Comparison of ENCODE assay signal across 10 mouse cellular contexts in genomic region chr4:133700905-133701368, GRCm38 (mm10). TPM values are rescaled to one million over a fixed set of nuclear protein-coding genes. Genes with fewer than 3 reads are reported as not detected.
DNase-seq lines count a peak whose midpoint lies in the region; ATAC-seq and TF ChIP-seq lines count a peak whose summit lies in the region.
"Had no signal": no experiment of that assay in that cellular context is flagged by ENCODE, and none has a peak within 500 bp of the region (broad histone marks: within the 10 kb centered on the region; RNA-seq: fewer than 3 reads in every experiment).

No protein-coding gene starts in this region.

- H3K79me2 ChIP-seq in myocyte (ENCODE audit: control insufficient read depth, insufficient read depth), result peaks cover 59% of the 10 kb centered on the region

- DNase-seq in hindbrain, postnatal 0 days (ENCODE audit: low spot score), result peak; percentile 40
- DNase-seq in hindbrain, embryonic 11.5 days (ENCODE audit: low spot score), result no peak
- DNase-seq in cerebellum, adult 8-10 months, result peak; percentile 42
- DNase-seq in heart, adult 9 months (ENCODE audit: low spot score in 2 of 2), result peak; percentile 88 to 89
- peak; percentile 48 for DNase-seq in layer of hippocampus, adult 9-11 months
- DNase-seq in thymus, adult 2 months, result no peak
- no peak for DNase-seq in spleen, postnatal 36 days (ENCODE audit: low spot score in 2 of 2)

- H3K9me3 ChIP-seq in hindbrain, postnatal 0 days (ENCODE audit: low read length), result no peaks in the 10 kb centered on the region
- H3K9me3 ChIP-seq in hindbrain, embryonic 11.5 days (ENCODE audit: control insufficient read depth, low read length), result no peaks in the 10 kb centered on the region
- H3K9me3 ChIP-seq: G1E; midbrain, embryonic 12.5 days had no signal

- peaks cover 13% of the 10 kb centered on the region for H3K36me3 ChIP-seq in hindbrain, postnatal 0 days (ENCODE audit: insufficient read depth, low read length)
- 0 out of 2 replicates have a peak, but pooled peaks cover 4% of the 10 kb centered on the region for H3K36me3 ChIP-seq in hindbrain, embryonic 11.5 days (ENCODE audit: control insufficient read depth, insufficient read depth, low read length)
- H3K36me3 ChIP-seq in myocyte (ENCODE audit: control insufficient read depth, insufficient read depth), result peaks cover 16% of the 10 kb centered on the region
- H3K36me3 ChIP-seq in thymus, adult 2 months (ENCODE audit: control insufficient read depth, insufficient read depth, low read length), result peaks cover 59% of the 10 kb centered on the region

- no peaks in the 10 kb centered on the region for H3K27me3 ChIP-seq in hindbrain, postnatal 0 days (ENCODE audit: insufficient read depth, low read length)
- H3K27me3 ChIP-seq in hindbrain, embryonic 11.5 days (ENCODE audit: control insufficient read depth, insufficient read depth, low read length), result no peaks in the 10 kb centered on the region
- no peaks in the 10 kb centered on the region for H3K27me3 ChIP-seq in myocyte (ENCODE audit: control insufficient read depth, insufficient read depth, insufficient read length)
- H3K27me3 ChIP-seq in thymus, adult 2 months (ENCODE audit: control insufficient read depth, insufficient read depth, low read length), result no peaks in the 10 kb centered on the region
- H3K27me3 ChIP-seq: midbrain, embryonic 12.5 days had no signal

- TF ChIP-seq CTCF in hindbrain, postnatal 0 days (IDR thresholded peaks at IDR 0.05; ENCODE audit: low read depth), result no peak
- TF ChIP-seq CTCF in thymus, adult 2 months (IDR thresholded peaks at IDR 0.05; ENCODE audit: borderline replicate concordance, control insufficient read depth, extremely low read depth, insufficient read depth, low read length, poor library complexity), result no peak

- H3K9ac ChIP-seq in hindbrain, postnatal 0 days (replicated peaks; ENCODE audit: low read length), result no peak overlapping the region
- H3K9ac ChIP-seq in hindbrain, embryonic 11.5 days (ENCODE audit: low read depth, low read length), result no peak overlapping the region
- H3K9ac ChIP-seq: midbrain, embryonic 12.5 days had no signal

- H3K27ac ChIP-seq in hindbrain, postnatal 0 days, result no peak overlapping the region; the same call in 1 of the 2 replicates
- H3K27ac ChIP-seq in hindbrain, embryonic 11.5 days (ENCODE audit: low read depth, low read length), result no peak overlapping the region
- no peak overlapping the region for H3K27ac ChIP-seq in thymus, adult 2 months (ENCODE audit: control insufficient read depth, insufficient read depth, low read length)
- H3K27ac ChIP-seq: midbrain, embryonic 12.5 days had no signal

- H3ac ChIP-seq in myocyte (ENCODE audit: control insufficient read depth, insufficient read length), result no peak overlapping the region

- 45% methylated on average over 11 of the region's 11 CpGs for WGBS in hindbrain, postnatal 0 days
- 92% methylated on average over 11 of the region's 11 CpGs for WGBS in hindbrain, embryonic 11.5 days
- 83% methylated on average over 11 of the region's 11 CpGs for WGBS in thymus, adult 2 months

- TF ChIP-seq POLR2A in myocyte (IDR thresholded peaks at IDR 0.05; ENCODE audit: insufficient read length, low read depth), result no peak
- TF ChIP-seq POLR2A in thymus, adult 2 months (IDR thresholded peaks at IDR 0.05; ENCODE audit: control insufficient read depth, extremely low read depth, insufficient read depth, low read length, poor library complexity), result no peak

- no peaks in the 10 kb centered on the region for H3K4me1 ChIP-seq in hindbrain, postnatal 0 days (ENCODE audit: insufficient read depth, low read length)
- no peaks in the 10 kb centered on the region for H3K4me1 ChIP-seq in hindbrain, embryonic 11.5 days (replicated peaks; ENCODE audit: control insufficient read depth, insufficient read depth, low read length)
- peaks cover 9% of the 10 kb centered on the region for H3K4me1 ChIP-seq in thymus, adult 2 months (replicated peaks; ENCODE audit: control insufficient read depth, insufficient read depth, low read length)
- H3K4me1 ChIP-seq: midbrain, embryonic 12.5 days had no signal

- no peak overlapping the region for H3K4me3 ChIP-seq in hindbrain, postnatal 0 days (ENCODE audit: low read length)
- no peak overlapping the region for H3K4me3 ChIP-seq in hindbrain, embryonic 11.5 days (ENCODE audit: low read depth, low read length)
- H3K4me3 ChIP-seq in myocyte, result no peak overlapping the region
- no peak overlapping the region for H3K4me3 ChIP-seq in thymus, adult 2 months (ENCODE audit: control insufficient read depth, insufficient read depth, low read length)
- H3K4me3 ChIP-seq: midbrain, embryonic 12.5 days had no signal

- 0 out of 2 replicates have a peak, but pooled peaks have one; percentile 56 for ATAC-seq in hindbrain, postnatal 0 days
- ATAC-seq in hindbrain, embryonic 11.5 days (ENCODE audit: low FRiP score), result no peak

- no peak overlapping the region for H3K4me2 ChIP-seq in hindbrain, postnatal 0 days (ENCODE audit: low read depth, low read length)
- H3K4me2 ChIP-seq in hindbrain, embryonic 11.5 days (replicated peaks; ENCODE audit: low read depth, low read length), result no peak overlapping the region
- no peak overlapping the region for H3K4me2 ChIP-seq in myocyte (ENCODE audit: low read depth)
- H3K4me2 ChIP-seq: midbrain, embryonic 12.5 days had no signal

TF ChIP-seq in myocyte, 11 proteins besides CTCF, POLR2A, EP300 and RAD21:
- TF ChIP-seq MAX (IDR thresholded peaks at IDR 0.05; ENCODE audit: low read depth), result no peak
- peak in 2 of 3 experiments; percentile 41 to 74 for TF ChIP-seq MYOD1 (IDR thresholded peaks at IDR 0.05; ENCODE audit: control insufficient read depth in 1 of 3, insufficient read length in 2 of 3, low read depth in 2 of 3)
- peak; percentile 10 for TF ChIP-seq TCF12 (IDR thresholded peaks at IDR 0.05; ENCODE audit: insufficient read depth, poor library complexity, severe bottlenecking)
- TF ChIP-seq CEBPB (IDR thresholded peaks at IDR 0.05; ENCODE audit: insufficient read depth, poor library complexity, severe bottlenecking), result no peak
- peak in 2 of 3 experiments; percentile 24 to 55 for TF ChIP-seq MYOG (IDR thresholded peaks at IDR 0.05; ENCODE audit: control insufficient read depth in 1 of 3, insufficient read depth in 1 of 3, insufficient read length in 2 of 3, low read depth in 2 of 3)

RNA-seq across cellular contexts. Expression of gene Pigv, which starts 28.5 kb away (rescaled TPM):
- 11.3 and 13.4 TPM in 2 replicates for total RNA-seq in hindbrain, postnatal 0 days (2014; rRNA removed)
- polyA plus RNA-seq in hindbrain, postnatal 0 days (2015; fragmentation: Nextera tagmentation; extraction: Ambion mirVana), result 13.0 and 14.0 TPM in 2 replicates
- polyA plus RNA-seq in hindbrain, embryonic 11.5 days (2014; fragmentation: Nextera tagmentation; extraction: Ambion mirVana), result 10.0 and 10.7 TPM in 2 replicates
- 9.8 TPM for polyA plus RNA-seq in myocyte (2012; fragmentation: generic; extraction: Trizol)
- 24.8 and 24.9 TPM in 2 replicates for polyA plus RNA-seq in thymus, adult 2 months (2012; rRNA removed)

RNA-seq across cellular contexts. Expression of gene Zdhhc18, which starts 51.0 kb away (rescaled TPM):
- 17.4 and 22.6 TPM in 2 replicates for total RNA-seq in hindbrain, postnatal 0 days (2014; rRNA removed)
- 8.2 and 10.2 TPM in 2 replicates for polyA plus RNA-seq in hindbrain, postnatal 0 days (2015; fragmentation: Nextera tagmentation; extraction: Ambion mirVana)
- polyA plus RNA-seq in hindbrain, embryonic 11.5 days (2014; fragmentation: Nextera tagmentation; extraction: Ambion mirVana), result 2.0 and 2.8 TPM in 2 replicates
- 14.3 TPM for polyA plus RNA-seq in myocyte (2012; fragmentation: generic; extraction: Trizol)
- 150 and 172 TPM in 2 replicates for polyA plus RNA-seq in thymus, adult 2 months (2012; rRNA removed)

RNA-seq across cellular contexts. Expression of gene Arid1a, which starts 55.6 kb away (rescaled TPM):
- total RNA-seq in hindbrain, postnatal 0 days (2014; rRNA removed), result 54.1 and 59.1 TPM in 2 replicates
- polyA plus RNA-seq in hindbrain, postnatal 0 days (2015; fragmentation: Nextera tagmentation; extraction: Ambion mirVana), result 17.6 and 17.7 TPM in 2 replicates
- polyA plus RNA-seq in hindbrain, embryonic 11.5 days (2014; fragmentation: Nextera tagmentation; extraction: Ambion mirVana), result 40.8 and 51.6 TPM in 2 replicates
- polyA plus RNA-seq in myocyte (2012; fragmentation: generic; extraction: Trizol), result 23.2 TPM
- polyA plus RNA-seq in thymus, adult 2 months (2012; rRNA removed), result 289 and 363 TPM in 2 replicates

Comparison
In these comparisons a context has a peak if more than half of its experiments do, and no peak if none do; other contexts are left out.
1. DNase-seq: peak in hindbrain, postnatal 0 days (single experiment), cerebellum, adult 8-10 months (single experiment), heart, adult 9 months (2 of 2) and layer of hippocampus, adult 9-11 months (single experiment); none in hindbrain, embryonic 11.5 days (single experiment), thymus, adult 2 months (single experiment) and spleen, postnatal 36 days (0 of 2).